Mouse (Mus musculus) CD4-positive, CD25-positive, alpha-beta regulatory T cell, adult 4 months (primary cell): ENCODE results near the gene Obscn. TPM values are rescaled to one million over a fixed set of nuclear protein-coding genes. Genes with fewer than 3 reads are reported as not detected.
A peak's percentile ranks its signal among the peaks of the same experiment; 100 is the strongest.

ENCODE experiments used
- ATAC-seq: one replicate; pipeline ENCODE4 v1.8.0; 2017
- polyA plus RNA-seq, 2 experiments: library from polyadenylated mRNA; unstranded; fragments of 100-300 nt; shearing (Covaris generic); gene quantifications; one replicate each; pipeline ENCODE4 v1.2.1; 2017

Gene Obscn
- polyA plus RNA-seq, 2 experiments from 2014 or later = not detected

DNA sequence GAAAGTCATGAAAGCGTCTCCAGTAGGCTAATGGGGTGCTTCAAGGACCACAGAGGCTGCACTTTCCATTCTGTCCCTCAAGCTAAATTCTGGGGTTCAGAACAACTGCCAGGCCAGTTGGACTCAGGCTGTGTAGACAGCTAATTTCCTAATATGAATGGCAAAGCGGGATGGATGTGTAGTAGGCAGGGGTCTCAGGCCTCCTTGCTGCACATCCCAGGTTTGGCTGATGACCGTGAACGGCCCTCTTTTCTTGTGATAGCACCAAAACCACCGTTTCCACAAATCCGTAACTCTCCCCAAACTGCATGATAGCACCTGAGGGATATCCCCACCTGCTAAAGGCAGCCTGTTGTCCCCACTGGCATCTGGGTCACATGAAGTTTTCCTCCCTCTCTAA lies 177.7 kb downstream of the Obscn start:
- no peak for ATAC-seq

DNA sequence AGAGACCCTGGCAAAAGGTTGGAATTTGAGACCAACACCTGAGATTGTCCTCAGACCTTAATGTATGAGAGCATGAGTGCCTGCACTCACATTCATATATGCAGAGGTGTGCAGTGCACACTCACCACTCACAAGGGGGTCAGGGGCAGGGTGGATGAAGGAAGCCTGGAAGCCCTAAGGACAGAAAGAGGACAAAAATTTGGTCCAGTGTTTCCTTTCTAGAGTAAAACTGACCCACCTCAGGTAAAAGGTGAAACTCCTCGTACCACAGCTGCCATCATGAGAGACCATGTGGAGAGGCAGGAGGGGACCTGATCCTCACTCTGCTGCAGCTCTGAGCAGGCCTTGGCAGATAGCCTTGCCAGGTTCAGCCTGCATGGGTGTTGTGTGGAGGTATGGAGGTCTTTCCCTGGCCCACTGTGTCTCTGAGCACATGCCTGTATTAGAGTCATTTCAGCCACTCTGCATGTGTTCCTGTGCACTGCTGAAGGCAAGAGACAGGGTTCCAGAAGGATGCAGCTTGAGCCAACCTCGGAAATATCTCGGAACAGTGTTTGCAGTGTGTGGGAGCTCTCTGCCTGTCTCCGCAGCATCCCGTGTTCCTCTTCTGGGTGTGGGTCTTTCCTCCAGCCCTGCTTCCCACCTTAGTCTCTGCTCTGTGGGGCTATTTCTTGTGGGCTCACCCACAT lies 178.8 kb downstream of the Obscn start:
- no peak for ATAC-seq

DNA sequence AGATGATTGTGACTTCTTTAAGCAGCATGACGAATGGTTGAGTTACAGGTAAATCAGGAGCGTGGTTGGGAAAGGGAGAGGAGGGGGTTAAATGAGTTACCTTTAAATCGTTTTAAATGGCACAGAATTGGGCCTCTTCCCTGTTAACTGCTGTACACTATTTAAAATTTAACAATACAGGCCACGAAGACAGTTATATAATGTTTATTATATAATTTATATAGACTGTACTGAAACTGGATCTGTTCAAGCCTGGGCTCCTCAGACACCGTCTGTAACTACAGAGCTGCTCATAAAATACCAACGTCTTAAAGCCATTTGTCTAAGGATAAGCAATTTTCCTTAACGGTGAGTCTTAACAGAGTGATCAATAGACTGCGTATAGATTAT lies 180.3 kb downstream of the Obscn start:
- no peak for ATAC-seq

DNA sequence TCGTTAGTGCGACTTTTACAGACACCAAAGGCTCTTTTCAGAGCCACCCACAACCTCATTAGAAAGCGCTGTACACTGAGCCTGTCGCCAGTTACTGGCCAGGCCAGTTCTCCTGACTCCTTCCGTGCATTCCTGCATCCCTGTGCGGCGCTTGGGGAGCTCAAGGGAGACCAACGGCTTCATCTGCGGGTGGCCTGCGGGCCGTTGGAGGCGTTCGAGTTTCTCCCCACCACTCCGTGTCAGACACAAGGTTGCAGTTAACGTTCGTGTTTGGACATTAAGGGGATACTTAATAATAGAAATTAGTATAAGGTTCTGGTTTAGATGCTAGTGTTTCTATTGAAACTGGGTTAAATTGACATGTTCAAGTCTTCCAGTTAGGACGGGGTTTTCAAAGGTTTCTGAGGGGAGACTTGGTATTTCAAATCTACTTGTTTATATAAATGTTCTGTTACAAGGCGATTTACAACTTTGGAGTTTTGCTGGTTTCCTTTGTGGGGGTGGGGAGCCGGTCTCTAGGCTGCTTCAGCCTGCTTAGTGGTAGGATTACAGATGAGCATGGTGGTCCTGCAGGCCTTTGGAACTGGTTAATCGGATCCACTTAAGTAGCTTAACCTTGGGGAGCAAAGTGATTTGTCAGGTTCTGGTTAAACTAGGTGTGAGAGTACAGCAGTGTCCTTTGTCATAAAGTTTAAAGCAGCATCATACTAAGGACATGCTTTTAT lies 180.9 kb downstream of the Obscn start:
- ATAC-seq = peak; percentile 9

DNA sequence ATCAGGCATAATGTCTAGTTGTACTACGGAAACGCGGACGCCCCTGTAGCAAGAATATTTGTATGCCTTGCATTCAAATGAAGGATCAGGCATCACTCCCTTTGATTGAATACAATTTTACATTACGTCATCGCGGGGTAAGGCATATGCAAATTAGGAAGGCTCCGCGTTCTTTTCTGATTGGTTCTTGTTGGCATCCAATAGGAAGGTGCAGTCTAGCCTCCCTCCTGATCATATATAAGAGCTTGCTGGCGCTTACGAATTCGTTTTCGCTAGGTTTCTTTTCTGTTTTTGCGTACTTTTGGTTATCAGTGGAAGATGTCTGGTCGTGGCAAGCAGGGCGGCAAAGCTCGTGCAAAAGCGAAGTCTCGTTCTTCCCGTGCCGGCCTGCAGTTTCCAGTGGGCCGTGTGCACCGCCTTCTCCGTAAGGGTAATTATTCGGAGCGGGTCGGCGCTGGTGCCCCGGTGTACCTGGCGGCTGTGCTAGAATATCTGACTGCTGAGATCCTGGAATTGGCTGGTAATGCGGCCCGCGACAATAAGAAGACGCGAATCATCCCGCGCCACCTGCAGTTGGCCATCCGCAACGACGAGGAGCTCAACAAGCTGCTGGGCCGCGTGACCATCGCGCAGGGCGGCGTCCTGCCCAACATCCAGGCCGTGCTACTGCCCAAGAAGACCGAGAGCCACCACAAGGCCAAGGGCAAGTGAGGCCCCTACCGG lies 181.6 kb downstream of the Obscn start, which contains the start of the genes Hist3h2a and Trim17:
Gene Hist3h2a (plus strand): TSS at position 266 of the 723 bp plus-strand sequence.
Gene Trim17 (plus strand): TSS at position 266 of the 723 bp plus-strand sequence.
- ATAC-seq = peak; percentile 94

DNA sequence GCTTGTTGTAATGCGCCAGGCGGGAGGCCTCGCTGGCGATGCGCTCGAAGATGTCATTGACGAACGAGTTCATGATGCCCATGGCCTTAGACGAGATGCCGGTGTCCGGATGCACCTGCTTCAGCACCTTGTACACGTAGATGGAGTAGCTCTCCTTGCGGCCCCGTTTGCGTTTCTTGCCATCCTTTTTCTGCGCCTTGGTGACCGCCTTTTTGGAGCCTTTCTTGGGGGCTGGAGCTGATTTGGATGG lies 182.1 kb downstream of the Obscn start:
- ATAC-seq = peak; percentile 46

DNA sequence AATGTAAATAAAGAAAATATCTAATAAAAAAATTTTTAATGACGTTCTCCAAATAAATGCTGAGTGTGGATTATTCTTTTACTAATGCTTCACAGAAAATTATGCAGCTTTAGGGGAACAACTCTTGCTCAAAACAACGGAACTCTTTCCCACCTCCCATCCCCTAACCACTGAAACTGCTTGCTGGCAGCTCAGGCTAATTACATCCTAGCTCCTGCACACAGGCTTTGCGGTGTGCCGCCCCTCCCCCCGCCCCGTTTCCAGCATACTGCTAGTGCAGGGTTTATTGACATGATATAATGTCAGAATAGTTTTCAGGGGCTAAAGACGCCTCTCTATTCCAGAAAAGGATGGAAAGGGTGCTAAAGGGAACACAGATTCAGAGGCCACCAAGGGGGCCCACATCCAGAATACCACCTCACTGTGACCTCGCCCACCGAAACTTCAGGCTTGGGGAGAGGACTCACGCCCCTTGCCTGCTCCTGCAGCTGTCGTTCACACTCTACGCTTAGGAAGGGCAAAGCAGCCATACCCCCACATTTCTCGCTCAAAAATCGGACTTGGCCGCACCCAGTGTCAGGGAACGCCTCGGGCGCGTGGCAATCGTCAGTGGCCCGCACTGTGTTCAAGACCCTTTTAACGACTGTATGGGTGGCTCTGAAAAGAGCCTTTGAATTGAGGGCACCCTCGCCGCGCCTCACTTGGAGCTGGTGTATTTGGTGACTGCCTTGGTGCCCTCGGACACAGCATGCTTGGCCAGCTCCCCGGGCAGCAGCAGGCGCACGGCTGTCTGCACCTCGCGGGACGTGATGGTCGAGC lies 182.6 kb downstream of the Obscn start:
- peak; percentile 1 for ATAC-seq

DNA sequence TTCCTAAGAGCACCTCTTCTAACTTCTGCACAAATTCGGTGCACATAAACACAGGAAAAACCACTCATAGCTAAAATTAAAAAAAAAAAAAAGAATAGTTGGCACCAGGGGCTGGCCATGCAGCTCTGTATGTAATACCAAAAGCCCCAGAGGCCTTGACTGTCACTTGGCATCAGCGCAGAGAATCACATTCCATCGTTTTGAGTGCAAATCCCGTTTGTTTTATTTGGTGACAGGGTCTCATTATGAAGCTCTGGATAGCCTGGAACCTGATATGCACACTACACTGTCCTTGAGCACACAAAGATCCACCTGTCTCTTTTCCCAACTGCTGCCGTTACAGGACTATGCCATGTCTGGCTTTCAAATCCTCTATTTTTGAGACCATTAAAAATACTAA lies 185.0 kb downstream of the Obscn start:
- ATAC-seq = no peak

DNA sequence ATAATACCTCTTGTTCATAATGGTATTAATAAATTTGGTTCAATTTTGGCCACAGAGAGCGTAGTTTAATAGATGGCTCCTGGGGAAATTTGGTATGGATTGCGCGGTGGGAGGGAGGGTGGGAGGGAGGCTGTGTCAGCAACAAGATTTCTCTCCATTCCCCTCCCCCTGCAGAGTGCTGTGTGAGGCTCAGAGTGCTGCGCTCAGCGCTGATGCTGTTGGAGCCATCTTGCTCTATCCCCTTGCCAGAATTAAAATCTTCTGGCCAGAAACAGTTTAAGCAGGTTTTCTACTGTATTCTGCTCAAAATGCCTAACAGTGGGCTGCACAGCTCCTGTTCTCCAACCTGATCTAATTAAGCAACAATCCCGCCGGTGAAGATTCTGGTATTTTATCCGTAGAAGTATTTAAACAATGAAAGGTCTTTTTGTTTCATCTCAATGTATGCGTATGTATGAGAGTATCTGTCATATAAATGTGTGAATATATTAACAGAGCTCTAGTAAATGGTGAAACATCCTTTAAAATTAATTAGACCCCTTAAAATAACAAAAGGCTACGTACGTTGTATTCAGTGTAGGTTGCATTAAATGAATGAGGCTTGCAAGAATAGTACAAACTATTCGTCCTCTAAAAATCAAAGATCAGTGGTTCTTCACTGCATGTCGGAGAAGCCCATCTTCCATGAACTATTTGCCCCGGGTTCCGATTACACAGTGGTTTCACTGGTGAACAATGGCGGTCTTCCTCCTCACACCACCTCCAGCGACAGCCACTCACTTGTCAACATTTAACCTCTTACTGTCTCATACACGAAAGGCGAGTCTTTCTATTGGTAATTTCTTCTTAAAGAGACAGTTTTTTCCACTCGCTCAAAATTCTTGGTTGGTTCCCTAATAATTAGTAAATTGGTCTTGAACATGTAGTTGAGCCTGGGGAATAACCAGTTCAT lies 186.4 kb downstream of the Obscn start:
- no peak for ATAC-seq

DNA sequence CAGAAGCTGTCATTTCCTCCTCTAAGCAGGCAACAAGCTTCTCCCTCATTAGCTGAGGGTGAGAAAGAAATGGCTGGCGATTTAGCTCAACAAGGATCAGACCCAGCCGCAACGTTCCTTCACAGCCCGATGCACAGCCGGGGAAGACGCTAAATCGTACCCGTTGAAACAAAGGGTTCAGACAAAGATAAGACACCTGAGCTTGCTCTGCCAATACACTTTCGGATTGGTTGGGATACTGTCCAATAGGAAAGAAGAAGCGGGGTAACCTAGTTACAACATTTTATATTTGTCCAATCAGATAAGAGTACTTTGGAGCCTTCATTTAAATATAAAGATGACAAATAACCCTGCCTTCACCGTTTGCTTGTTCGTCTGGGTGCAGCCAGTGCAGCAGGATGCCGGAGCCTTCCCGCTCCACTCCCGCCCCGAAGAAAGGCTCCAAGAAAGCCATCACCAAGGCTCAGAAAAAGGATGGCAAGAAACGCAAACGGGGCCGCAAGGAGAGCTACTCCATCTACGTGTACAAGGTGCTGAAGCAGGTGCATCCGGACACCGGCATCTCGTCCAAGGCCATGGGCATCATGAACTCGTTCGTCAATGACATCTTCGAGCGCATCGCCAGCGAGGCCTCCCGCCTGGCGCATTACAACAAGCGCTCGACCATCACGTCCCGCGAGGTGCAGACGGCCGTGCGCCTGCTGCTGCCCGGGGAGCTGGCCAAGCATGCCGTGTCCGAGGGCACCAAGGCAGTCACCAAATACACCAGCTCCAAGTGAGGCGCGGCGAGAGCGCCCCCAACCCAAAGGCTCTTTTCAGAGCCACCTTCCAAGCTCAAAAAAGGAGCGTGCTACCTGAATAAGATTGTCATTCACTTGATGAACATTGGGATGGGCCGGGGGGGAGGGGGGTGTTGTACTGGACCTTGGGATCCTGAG lies 187.4 kb downstream of the Obscn start, which contains the start of gene Hist3h2ba:
Gene Hist3h2ba (plus strand): TSS at position 379 of the 938 bp plus-strand sequence.
- ATAC-seq = peak; percentile 94

DNA sequence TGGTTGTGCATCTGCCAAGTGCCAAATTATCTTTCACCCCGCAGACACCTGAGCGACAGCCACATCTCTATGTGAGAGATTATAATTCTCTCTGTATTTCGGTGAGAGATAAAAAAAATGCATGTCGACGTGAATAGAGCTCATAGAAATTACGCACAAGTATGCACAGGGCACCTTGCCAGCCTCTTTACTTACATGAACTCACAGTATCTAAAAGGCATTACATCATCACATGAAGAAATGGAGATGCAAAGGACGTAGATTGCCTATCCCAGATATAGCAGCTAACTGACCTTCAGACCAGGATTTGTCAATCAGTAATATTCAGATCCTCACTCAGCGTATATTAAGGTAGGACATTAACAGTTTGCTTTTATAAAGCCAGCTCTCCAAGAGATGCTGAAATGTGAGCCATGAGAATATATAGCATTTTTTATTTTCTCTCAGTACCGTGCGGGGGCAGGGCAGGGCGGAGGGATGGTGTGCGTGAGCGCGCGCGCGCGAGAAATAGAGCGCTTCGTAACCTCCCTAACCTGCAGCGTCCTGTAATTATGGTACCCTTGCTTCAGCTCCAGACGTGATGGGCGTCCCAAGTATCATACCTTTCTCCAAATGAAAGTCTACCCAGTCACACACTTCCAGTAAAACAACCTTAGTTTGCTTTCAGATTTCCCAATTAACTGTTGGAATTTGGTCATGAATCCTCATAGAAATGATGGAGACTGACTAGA lies 188.2 kb downstream of the Obscn start:
- peak; percentile 38 for ATAC-seq

DNA sequence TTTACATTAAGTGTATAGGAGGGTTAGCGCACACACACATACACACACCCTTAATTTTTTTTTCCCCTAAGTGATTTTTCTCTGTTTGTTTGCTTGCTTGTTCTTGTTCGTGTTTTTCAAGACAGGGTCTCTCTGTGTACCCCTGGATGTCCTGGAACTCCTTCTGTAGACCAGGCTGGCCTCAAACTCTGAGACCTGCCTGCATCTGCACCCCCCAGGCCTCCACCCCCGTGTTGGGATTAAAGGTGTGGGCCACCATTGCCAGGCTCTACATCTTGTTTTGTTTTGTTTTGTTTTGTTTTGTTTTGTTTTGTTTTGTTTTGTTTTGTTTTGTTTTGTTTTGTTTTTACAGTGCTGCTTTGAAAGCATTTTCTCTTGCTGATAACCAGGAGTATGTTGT lies 188.9 kb downstream of the Obscn start:
- no peak for ATAC-seq

Other genes with a start within 250 kb of the Obscn start
- gene Zfp39, start 232.2 kb downstream of the Obscn start, polyA plus RNA-seq = 10 to 100 TPM in 1 of 2 experiments, 1 to 10 TPM in 1; 8.2 to 10.6 TPM
- not detected for gene Btnl10, start 218.5 kb downstream of the Obscn start, polyA plus RNA-seq
- gene Rnf187, start 197.5 kb downstream of the Obscn start, polyA plus RNA-seq = 10 to 100 TPM in 1 of 2 experiments, 1 to 10 TPM in 1; 10.0 to 18.7 TPM
- 1 to 10 TPM; 4.9 to 6.6 TPM for gene Hist3h2ba, start 187.5 kb downstream of the Obscn start, polyA plus RNA-seq
- gene Hist3h2a, start 181.7 kb downstream of the Obscn start, polyA plus RNA-seq = 10 to 100 TPM in 1 of 2 experiments, 1 to 10 TPM in 1; 9.6 to 10.3 TPM
- gene Trim17, start 181.7 kb downstream of the Obscn start, polyA plus RNA-seq = under 1 TPM; 0.28 to 0.46 TPM
- gene Trim11, start 158.3 kb downstream of the Obscn start, polyA plus RNA-seq = 10 to 100 TPM; 23.7 to 27.1 TPM
- gene Iba57, start 27.3 kb upstream of the Obscn start, polyA plus RNA-seq = 1 to 10 TPM; 1.2 to 1.8 TPM
- not detected for gene Gjc2, start 46.8 kb upstream of the Obscn start, polyA plus RNA-seq
- gene Guk1, start 55.8 kb upstream of the Obscn start, polyA plus RNA-seq = 10 to 100 TPM; 63.6 to 67.4 TPM
- 10 to 100 TPM; 57.0 to 62.4 TPM for gene Mrpl55, start 66.1 kb upstream of the Obscn start, polyA plus RNA-seq
- gene 2310033P09Rik, start 71.9 kb upstream of the Obscn start, polyA plus RNA-seq = 10 to 100 TPM; 18.8 to 26.1 TPM
- 100 to 1,000 TPM; 324 to 440 TPM for gene Arf1, start 91.9 kb upstream of the Obscn start, polyA plus RNA-seq
- gene Wnt3a, start 154.3 kb upstream of the Obscn start, polyA plus RNA-seq = not detected
- not detected for gene Wnt9a, start 170.5 kb upstream of the Obscn start, polyA plus RNA-seq
- not detected for gene Prss38, start 239.3 kb upstream of the Obscn start, polyA plus RNA-seq